Mouse (Mus musculus) MEL-GATA-1-ER (cell line): ENCODE results near the gene Vmn1r235.
"Not testable (repeated sequence)": the region's sequence is repeated elsewhere in the genome, so short reads cannot be mapped to it uniquely, and the experiment has no call there.

Source experiments
- DNase-seq: peaks from one replicate; pipeline ENCODE4 v3.0.0-alpha.2; 2012; ENCODE audit warnings: low read depth; ENCODE audit errors: extremely low read depth

Gene Vmn1r235

DNA sequence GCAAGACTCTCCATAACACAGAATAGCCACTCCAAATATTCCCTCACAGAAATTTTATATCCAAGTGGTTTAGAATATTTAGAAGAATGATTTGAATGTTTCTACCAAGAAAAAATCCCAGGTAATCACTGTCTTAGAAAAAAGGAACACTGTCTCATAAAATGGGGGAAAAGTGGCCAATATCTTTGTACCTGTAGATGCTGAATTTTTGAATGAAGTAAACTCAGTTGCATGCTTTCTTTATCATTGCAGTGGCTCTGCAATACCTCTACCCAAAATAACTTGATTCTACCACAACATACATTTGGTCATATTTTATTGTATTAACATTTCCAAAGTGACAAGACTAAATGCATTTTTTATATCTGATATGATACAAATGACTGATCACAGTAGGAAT lies at the start of gene Vmn1r235:
Gene Vmn1r235 (plus strand): TSS at position 301 of the 400 bp plus-strand sequence.
- no peak for DNase-seq

GRCm38 (mm10) chr17:21211081-21211480 lies 45.1 kb upstream of the Vmn1r235 start:
- not testable (repeated sequence) for DNase-seq

- DNase-seq, result no peak
Measured at GRCm38 (mm10) chr17:21225787-21226186, 30.4 kb upstream of the Vmn1r235 start, which contains the start of gene Vmn1r234. Gene Vmn1r234, plus strand, starts transcription at chr17:21226087.

DNA sequence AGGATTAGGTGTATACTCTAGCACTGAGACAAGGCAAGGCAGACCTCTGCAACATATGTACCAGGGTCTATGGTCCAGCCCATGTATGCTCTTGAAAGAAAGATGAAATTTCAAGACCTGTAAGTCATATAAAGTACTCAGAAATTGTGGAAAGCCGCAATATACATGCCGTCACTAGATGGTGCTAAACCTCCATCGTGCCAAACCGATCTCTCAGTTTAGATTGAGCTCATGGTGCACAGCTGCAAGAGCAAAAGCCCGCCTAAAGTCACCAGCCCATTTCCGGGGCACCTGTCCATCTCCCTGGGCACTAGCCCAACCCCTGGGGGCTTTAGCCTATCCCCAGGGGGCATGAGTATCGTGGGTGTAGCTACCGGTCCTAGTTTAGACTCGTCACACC lies 24.6 kb upstream of the Vmn1r235 start:
- DNase-seq, result peak; percentile 34

DNA sequence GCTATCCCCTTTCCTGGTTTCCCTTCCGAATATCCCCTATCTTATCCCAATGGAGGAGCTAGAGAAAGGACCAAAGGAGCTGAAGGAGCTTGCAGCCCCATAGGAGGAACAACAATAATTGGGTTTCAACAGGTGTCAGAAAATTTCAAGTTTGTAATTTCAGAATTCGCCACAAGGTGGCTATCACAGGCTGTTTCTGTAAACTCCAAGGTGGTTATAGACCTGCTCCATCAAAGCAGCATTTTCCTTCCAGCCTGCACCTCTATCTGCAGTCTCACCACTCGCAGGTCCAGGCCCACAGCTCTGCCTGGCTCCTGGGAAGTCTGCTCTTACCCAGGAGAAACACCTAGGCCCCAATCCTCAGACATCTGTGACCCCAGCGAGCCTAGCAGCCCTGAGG lies 15.9 kb downstream of the Vmn1r235 start:
- DNase-seq, result peak; percentile 68

- DNase-seq, result no peak
Measured at GRCm38 (mm10) chr17:21282642-21283041, 26.4 kb downstream of the Vmn1r235 start, which contains the start of gene Vmn1r236. Gene Vmn1r236, plus strand, starts transcription at chr17:21282942.

DNA sequence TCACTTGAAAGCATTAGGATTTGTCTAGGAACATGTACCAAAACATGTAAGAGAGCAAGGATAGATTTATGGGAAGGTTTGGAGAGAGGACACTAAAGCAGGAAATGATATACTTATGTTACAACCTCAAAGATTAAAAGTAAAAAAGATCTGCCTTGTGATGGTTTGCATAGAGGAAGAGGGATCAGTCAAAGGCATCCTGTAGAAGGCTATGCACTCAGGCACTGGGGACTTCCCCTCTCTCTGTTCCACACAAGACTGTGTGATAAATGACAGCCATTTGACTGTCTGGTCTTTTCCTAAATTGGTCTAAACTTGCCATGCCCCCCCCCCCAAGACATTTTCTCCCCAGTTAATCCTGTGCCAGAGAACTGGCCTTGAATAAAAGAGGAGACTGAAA lies 28.2 kb downstream of the Vmn1r235 start:
- no peak for DNase-seq

GRCm38 (mm10) chr17:21289695-21290094 lies 33.5 kb downstream of the Vmn1r235 start:
- no peak for DNase-seq

GRCm38 (mm10) chr17:21311565-21311964 lies 55.4 kb downstream of the Vmn1r235 start, which contains the start of gene Vmn1r237:
Gene Vmn1r237, plus strand, starts transcription at chr17:21311865.
- DNase-seq, result no peak
